Mouse (Mus musculus) brain, adult 2 months (tissue): Measurements from ENCODE around the gene Twist1.

ENCODE experiments used
- DNase-seq: peaks from one replicate; pipeline ENCODE4 v3.0.0; 2011; ENCODE audit warnings: low read depth, low spot score

The Twist1 gene

DNA sequence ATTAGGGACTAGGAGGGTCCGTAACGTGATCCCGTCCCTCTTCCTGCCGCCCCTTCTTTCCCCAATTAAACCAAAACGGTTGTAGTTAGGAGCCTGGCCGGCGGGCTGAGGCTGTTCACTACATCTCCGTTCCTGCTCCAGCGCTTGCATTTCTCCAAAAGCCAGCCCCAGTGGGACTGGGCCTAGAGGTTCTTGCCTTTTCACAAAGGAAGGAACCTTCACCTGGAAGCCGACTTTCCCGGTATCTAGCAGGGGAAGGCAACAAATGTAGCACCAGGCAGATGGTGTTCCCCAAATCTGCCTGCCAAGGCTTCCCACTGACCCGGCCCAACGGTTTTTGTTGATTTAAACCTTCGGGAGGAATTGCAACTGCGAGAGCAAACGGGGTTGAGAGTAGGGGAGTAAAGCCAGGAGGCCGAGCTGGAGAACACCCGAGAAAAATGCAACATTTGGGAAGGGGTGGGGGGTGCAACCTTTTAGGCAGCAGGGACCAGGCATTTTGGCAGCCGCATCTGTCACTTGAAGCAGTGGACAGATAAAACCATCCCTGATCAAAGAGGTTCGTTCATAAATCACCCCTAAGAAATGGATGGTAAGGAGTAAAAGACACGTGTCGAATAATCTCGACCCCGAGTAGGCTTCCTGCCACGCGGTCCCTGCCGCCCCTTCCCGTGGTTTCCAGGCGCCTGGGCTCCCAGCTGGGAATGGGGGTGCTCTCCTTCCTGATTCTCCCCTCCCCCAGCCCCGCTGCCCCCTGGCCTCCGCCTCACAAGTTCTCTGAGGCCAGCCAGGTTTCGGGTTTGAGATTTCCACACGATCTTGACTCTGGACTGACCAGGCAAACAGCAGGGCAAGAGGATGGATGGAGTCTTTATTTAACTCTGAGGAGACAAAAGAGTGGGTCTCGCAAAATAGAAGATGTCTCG, 9.3 kb downstream of the Twist1 start:
- DNase-seq, result no peak

- no peak for DNase-seq
Observed at GRCm38 (mm10) chr12:33967514-33967913, 10.0 kb downstream of the Twist1 start.

DNA sequence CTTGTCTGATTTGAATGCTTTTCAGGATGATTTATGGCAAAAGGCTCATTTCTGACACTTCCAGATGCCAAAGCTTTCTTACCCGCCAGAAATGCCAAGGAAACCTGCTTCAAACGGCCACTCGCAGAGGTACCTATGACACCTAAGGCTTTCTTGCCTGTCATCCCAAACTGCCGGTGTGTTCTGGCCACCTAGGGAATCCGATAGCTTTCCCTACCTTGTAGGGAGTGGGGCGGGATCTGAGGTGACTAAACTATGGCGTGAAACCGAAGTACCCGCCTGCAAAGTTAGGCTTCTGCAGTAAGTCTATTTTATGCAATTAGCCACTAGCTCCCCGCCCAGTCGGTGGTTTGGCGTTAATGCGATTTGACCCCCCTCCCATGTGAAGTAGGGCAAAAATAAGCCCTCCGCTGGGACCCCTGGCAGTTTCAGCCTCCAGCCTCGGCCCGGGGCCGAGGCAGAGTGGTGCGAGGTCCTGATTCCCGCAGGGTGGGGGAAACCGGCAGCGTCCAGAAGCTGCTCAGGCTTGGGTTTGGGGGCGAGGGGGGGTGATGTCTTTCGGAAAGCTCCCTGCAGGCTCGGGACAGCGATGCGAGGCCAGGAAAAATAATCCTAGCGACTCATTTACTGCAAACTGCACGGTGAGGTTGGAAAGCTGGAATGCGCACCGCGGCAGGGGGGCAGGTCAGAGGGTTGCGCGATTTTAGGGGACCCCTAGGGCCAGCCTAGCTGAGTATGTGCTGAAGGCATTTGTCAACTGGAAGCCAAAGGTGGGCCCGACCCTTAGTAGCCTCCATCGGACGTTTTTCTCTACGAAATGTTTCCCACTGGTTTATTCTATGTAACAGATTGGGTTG, 10.8 kb downstream of the Twist1 start:
- no peak for DNase-seq

GRCm38 (mm10) chr12:33968898-33969178, 11.4 kb downstream of the Twist1 start:
- DNase-seq, result no peak

GRCm38 (mm10) chr12:33980159-33980558, 22.7 kb downstream of the Twist1 start:
- no peak for DNase-seq

GRCm38 (mm10) chr12:33981433-33981832, 24.0 kb downstream of the Twist1 start:
- DNase-seq, result no peak

GRCm38 (mm10) chr12:33993127-33993526, 35.7 kb downstream of the Twist1 start:
- DNase-seq, result no peak
